Mouse (Mus musculus) MEL (cell line): Measurements from ENCODE around the gene Fchsd2. TPM values are rescaled to one million over a fixed set of nuclear protein-coding genes. Genes with fewer than 3 reads are reported as not detected.

Source experiments
- DNase-seq: peaks from one replicate; pipeline ENCODE4 v3.0.0; 2011; ENCODE audit warnings: low read depth, low spot score
- H3K27ac ChIP-seq: 2 replicates; pipeline ENCODE4 v1.5.1; 2012; ENCODE audit warnings: low read depth, mild to moderate bottlenecking, control low read depth, low read length, moderate library complexity; ENCODE audit not compliant: control insufficient read depth
- H3K27me3 ChIP-seq, 2 experiments: fragments of 150-350 bp in 1 of 2; sonication (generic) in 1 of 2; 2 replicates each; pipeline ENCODE4 v1.6.1; 2012; ENCODE audit warnings: low read length in 2 of 2, mild to moderate bottlenecking in 2 of 2, improper control_type of control experiment in 1 of 2, moderate library complexity in 1 of 2; ENCODE audit not compliant: insufficient read depth in 2 of 2, control insufficient read depth in 1 of 2
- H3K36me3 ChIP-seq, 2 experiments: 2 replicates each; pipeline ENCODE4 v1.6.1; 2012 to 2014; ENCODE audit warnings: low read length in 2 of 2, improper control_type of control experiment in 1 of 2, inconsistent platforms in 1 of 2, mild to moderate bottlenecking in 1 of 2; ENCODE audit not compliant: insufficient read depth in 2 of 2, control insufficient read depth in 1 of 2
- H3K4me1 ChIP-seq, 2 experiments: fragments of 150-350 bp in 1 of 2; sonication (generic) in 1 of 2; 2 replicates each; pipeline ENCODE4 v1.6.1; 2012; ENCODE audit warnings: low read length in 2 of 2, improper control_type of control experiment in 1 of 2, mild to moderate bottlenecking in 1 of 2; ENCODE audit not compliant: insufficient read depth in 2 of 2, control insufficient read depth in 1 of 2
- H3K4me3 ChIP-seq, 2 experiments: fragments of 150-350 bp in 1 of 2; sonication (generic) in 1 of 2; 2 replicates each; pipeline ENCODE4 v1.5.1; 2012; ENCODE audit warnings: low read depth in 2 of 2, low read length in 2 of 2, mild to moderate bottlenecking in 2 of 2, moderate library complexity in 2 of 2, control low read depth in 1 of 2, improper control_type of control experiment in 1 of 2; ENCODE audit not compliant: control insufficient read depth in 1 of 2, insufficient read depth in 1 of 2
- H3K79me2 ChIP-seq: 2 replicates; pipeline ENCODE4 v1.6.1; 2012; ENCODE audit warnings: mild to moderate bottlenecking, low read length, moderate library complexity; ENCODE audit not compliant: control insufficient read depth, poor library complexity, insufficient read depth
- H3K9ac ChIP-seq: 2 replicates; pipeline ENCODE4 v1.6.1; 2012; ENCODE audit warnings: low read depth, mild to moderate bottlenecking, control low read depth, low read length, moderate library complexity; ENCODE audit not compliant: control insufficient read depth, poor library complexity, severe bottlenecking
- H3K9me3 ChIP-seq: fragments of 150-350 bp; sonication (generic); replicated peaks from 2 replicates; pipeline ENCODE4 v1.6.1; 2012; ENCODE audit warnings: mild to moderate bottlenecking, low read length, improper control_type of control experiment, moderate library complexity; ENCODE audit not compliant: insufficient read depth
- BHLHE40 ChIP-seq: IDR thresholded peaks from 2 replicates; pipeline ENCODE4 v1.6.1; 2012; ENCODE audit warnings: low read depth, mild to moderate bottlenecking, inconsistent platforms, low read length, improper control_type of control experiment, borderline replicate concordance
- CHD2 ChIP-seq: IDR thresholded peaks from 2 replicates; pipeline ENCODE4 v1.6.1; 2011; ENCODE audit warnings: low read length, improper control_type of control experiment
- CTCF ChIP-seq, 3 experiments: IDR thresholded peaks in 2 of 3; conservative IDR thresholded peaks in 1 of 3; 2 replicates each; pipeline ENCODE4 v1.5.1; 2011 to 2012; ENCODE audit warnings: low read length in 3 of 3, low read depth in 2 of 3, mild to moderate bottlenecking in 2 of 3, improper control_type of control experiment in 1 of 3, inconsistent platforms in 1 of 3, mixed read lengths in 1 of 3, moderate library complexity in 1 of 3; ENCODE audit not compliant: control insufficient read depth in 1 of 3, insufficient read depth in 1 of 3, poor library complexity in 1 of 3, severe bottlenecking in 1 of 3
- E2F4 ChIP-seq: IDR thresholded peaks from 2 replicates; pipeline ENCODE4 v1.6.1; 2011; ENCODE audit warnings: low read depth, low read length, improper control_type of control experiment, borderline replicate concordance
- ELF1 ChIP-seq: IDR thresholded peaks from 2 replicates; pipeline ENCODE4 v1.6.1; 2014; ENCODE audit warnings: low read depth, mild to moderate bottlenecking, inconsistent platforms, low read length, improper control_type of control experiment, moderate library complexity
- EP300 ChIP-seq, 2 experiments: IDR thresholded peaks; 2 replicates each; pipeline ENCODE4 v1.6.1; 2011; ENCODE audit warnings: improper control_type of control experiment in 2 of 2, low read length in 2 of 2, low read depth in 1 of 2, mild to moderate bottlenecking in 1 of 2
- JUND ChIP-seq: IDR thresholded peaks from 2 replicates; pipeline ENCODE4 v1.6.1; 2011; ENCODE audit warnings: low read depth, mild to moderate bottlenecking, improper control_type of control experiment, low read length
- MAFK ChIP-seq: IDR thresholded peaks from 2 replicates; pipeline ENCODE4 v1.6.1; 2011; ENCODE audit warnings: low read depth, mild to moderate bottlenecking, low read length, improper control_type of control experiment, borderline replicate concordance
- MAX ChIP-seq: IDR thresholded peaks from 2 replicates; pipeline ENCODE4 v1.6.1; 2011; ENCODE audit warnings: low read length, improper control_type of control experiment
- MAZ ChIP-seq: IDR thresholded peaks from 2 replicates; pipeline ENCODE4 v1.6.1; 2012; ENCODE audit warnings: low read depth, mild to moderate bottlenecking, inconsistent platforms, low read length, improper control_type of control experiment
- MEF2A ChIP-seq: IDR thresholded peaks from 2 replicates; pipeline ENCODE4 v1.6.1; 2014; ENCODE audit warnings: low read depth, mild to moderate bottlenecking, inconsistent platforms, low read length, improper control_type of control experiment; ENCODE audit not compliant: poor library complexity, insufficient replicate concordance, severe bottlenecking; ENCODE audit errors: extremely low read depth
- MXI1 ChIP-seq: IDR thresholded peaks from 2 replicates; pipeline ENCODE4 v1.6.1; 2011; ENCODE audit warnings: mild to moderate bottlenecking, low read depth, low read length, improper control_type of control experiment
- MYC ChIP-seq: IDR thresholded peaks from 2 replicates; pipeline ENCODE4 v1.6.1; 2011; ENCODE audit warnings: low read depth, mild to moderate bottlenecking, low read length, improper control_type of control experiment, moderate library complexity
- NRF1 ChIP-seq: IDR thresholded peaks from 2 replicates; pipeline ENCODE4 v1.6.1; 2014; ENCODE audit warnings: low read depth, mild to moderate bottlenecking, inconsistent platforms, low read length, improper control_type of control experiment, moderate library complexity; ENCODE audit not compliant: poor library complexity, insufficient read depth, severe bottlenecking
- TBP ChIP-seq: IDR thresholded peaks from 2 replicates; pipeline ENCODE4 v1.8.0; 2011; ENCODE audit warnings: low read depth, low read length, improper control_type of control experiment
- TCF12 ChIP-seq: IDR thresholded peaks from 2 replicates; pipeline ENCODE4 v1.6.1; 2014; ENCODE audit warnings: low read depth, mild to moderate bottlenecking, inconsistent platforms, low read length, improper control_type of control experiment, moderate library complexity
- USF1 ChIP-seq: IDR thresholded peaks from 2 replicates; pipeline ENCODE4 v1.6.1; 2014; ENCODE audit warnings: low read depth, mild to moderate bottlenecking, inconsistent platforms, low read length, improper control_type of control experiment, moderate library complexity
- USF2 ChIP-seq, 2 experiments: IDR thresholded peaks; 2 replicates each; pipeline ENCODE4 v1.6.1; 2011 to 2012; ENCODE audit warnings: improper control_type of control experiment in 2 of 2, low read length in 2 of 2, borderline replicate concordance in 1 of 2, inconsistent platforms in 1 of 2, low read depth in 1 of 2, mild to moderate bottlenecking in 1 of 2; ENCODE audit not compliant: insufficient read depth in 1 of 2
- ZC3H11A ChIP-seq: IDR thresholded peaks from 2 replicates; pipeline ENCODE4 v1.6.1; 2012; ENCODE audit warnings: low read depth, mild to moderate bottlenecking, inconsistent platforms, low read length, improper control_type of control experiment
- ZKSCAN1 ChIP-seq: IDR thresholded peaks from 2 replicates; pipeline ENCODE4 v1.6.1; 2012; ENCODE audit warnings: low read depth, mild to moderate bottlenecking, inconsistent platforms, low read length, improper control_type of control experiment, moderate library complexity
- polyA plus RNA-seq, 2 experiments: library from polyadenylated mRNA; stranded (reverse) in 1 of 2; unstranded in 1 of 2; fragments of >175 nt in 1 of 2; fragments of >200 nt in 1 of 2; gene quantifications; 2 replicates each; pipeline versions ENCODE4 v1.2.1 to v1.2.4; 2012; ENCODE audit warnings: low replicate concordance in 2 of 2, low read depth in 1 of 2; ENCODE audit not compliant: insufficient read length in 2 of 2, insufficient read depth in 1 of 2, missing spikeins in 1 of 2
- total RNA-seq: library from RNA; depleted of rRNA; stranded (reverse); fragments of 300-350 nt; gene quantifications from 2 replicates; pipeline ENCODE4 v1.2.3, GENCODE M21; 2012

Gene Fchsd2
- total and polyA plus RNA-seq, 3 experiments = 3.9 to 6.3 TPM; not detected in 1

DNA sequence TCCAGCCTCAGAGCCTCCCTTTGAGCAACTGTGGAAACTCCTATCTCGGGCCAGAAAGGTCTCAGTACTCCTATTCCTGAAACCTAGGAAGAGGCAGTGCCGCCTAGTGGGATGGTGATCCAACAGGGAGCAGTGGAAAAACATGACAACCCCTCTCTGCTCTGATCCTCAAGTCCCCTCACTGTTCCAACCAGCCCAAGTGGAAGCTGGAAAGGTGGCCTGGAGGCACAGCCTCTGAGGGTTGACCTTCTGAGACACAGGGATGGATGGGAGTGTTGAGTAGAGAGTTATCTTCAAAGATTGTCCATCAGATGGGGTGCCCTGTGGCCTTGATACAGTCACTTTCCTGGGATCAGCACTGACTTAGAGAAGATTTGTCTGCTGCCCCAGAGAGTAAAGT, 3.9 kb downstream of the Fchsd2 start:
- Histone ChIP-seq H3K9me3 (no peaks in the 10 kb centered on the region), H3K4me3 (no peak overlapping the region), H3K27ac (no peak overlapping the region), H3K36me3 (no peaks in the 10 kb centered on the region), H3K27me3 (peaks cover 0 to 1% of the 10 kb centered on the region in 2 experiments; a peak in 1 of 4 replicates), H3K4me1 (no peaks in the 10 kb centered on the region; a peak in 1 of 4 replicates), H3K9ac (no peak overlapping the region), H3K79me2 (no peaks in the 10 kb centered on the region)
- no peak for TF ChIP-seq MEF2A
- no peak for TF ChIP-seq ELF1
- TF ChIP-seq NRF1 = no peak
- no peak for TF ChIP-seq MAZ
- TF ChIP-seq USF2 (IDR thresholded peaks at IDR 0.05; ENCODE audit: borderline replicate concordance in 1 of 2, insufficient read depth in 1 of 2, low read depth in 1 of 2, low read length in 2 of 2) = no peak
- TF ChIP-seq MAX = no peak
- no peak for TF ChIP-seq CHD2
- TF ChIP-seq ZKSCAN1 = no peak
- TF ChIP-seq EP300 (IDR thresholded peaks at IDR 0.05; ENCODE audit: low read depth in 1 of 2, low read length in 2 of 2) = no peak
- TF ChIP-seq CTCF (IDR thresholded peaks at IDR 0.05 in 2 of 3, conservative IDR thresholded peaks at IDR 0.05 in 1 of 3; ENCODE audit: control insufficient read depth in 1 of 3, insufficient read depth in 1 of 3, low read depth in 2 of 3, low read length in 3 of 3, poor library complexity in 1 of 3, severe bottlenecking in 1 of 3) = no peak
- TF ChIP-seq MAFK = no peak
- no peak for TF ChIP-seq TCF12
- TF ChIP-seq MYC = no peak
- no peak for TF ChIP-seq E2F4
- TF ChIP-seq ZC3H11A = no peak
- no peak for DNase-seq

DNA sequence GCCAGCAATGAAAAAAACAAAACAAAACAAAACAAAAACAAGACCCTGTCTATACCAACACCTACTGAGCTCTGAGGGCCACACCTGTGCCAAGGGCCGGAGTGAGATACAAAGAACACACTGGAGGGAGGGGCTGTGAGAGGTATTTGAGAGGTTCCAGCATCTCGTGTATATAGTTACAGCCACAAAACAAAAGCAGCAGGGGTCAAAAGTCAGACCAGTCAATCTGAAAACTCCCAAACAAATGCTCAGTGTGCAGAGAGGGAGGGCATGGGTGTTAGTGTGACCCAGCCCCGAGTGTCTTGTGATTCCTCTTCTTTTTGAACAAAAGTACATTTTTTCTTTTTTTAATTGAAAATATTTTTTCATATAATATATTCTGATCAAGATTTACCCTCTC, 4.4 kb downstream of the Fchsd2 start:
- H3K4me3 ChIP-seq = no peak overlapping the region
- H3K9me3 ChIP-seq = no peaks in the 10 kb centered on the region
- H3K36me3 ChIP-seq = no peaks in the 10 kb centered on the region
- H3K79me2 ChIP-seq = no peaks in the 10 kb centered on the region
- peaks cover 0 to 1% of the 10 kb centered on the region in 2 experiments; a peak in 1 of 4 replicates for H3K27me3 ChIP-seq
- TF ChIP-seq EP300 (IDR thresholded peaks at IDR 0.05; ENCODE audit: low read depth in 1 of 2, low read length in 2 of 2) = no peak
- TF ChIP-seq ELF1 = no peak
- TF ChIP-seq JUND = no peak
- no peak for TF ChIP-seq MEF2A
- no peak for TF ChIP-seq CHD2
- TF ChIP-seq MXI1 = no peak
- TF ChIP-seq BHLHE40 = no peak
- no peak for TF ChIP-seq TBP
- no peak for TF ChIP-seq USF1
- TF ChIP-seq ZKSCAN1 = no peak
- no peak overlapping the region for H3K27ac ChIP-seq
- H3K4me1 ChIP-seq = no peaks in the 10 kb centered on the region; a peak in 1 of 4 replicates
- H3K9ac ChIP-seq = no peak overlapping the region
- DNase-seq = no peak
